In genomic region chr17:28014449-28014848, GRCm38 (mm10) we compare ENCODE assay signal across 8 mouse cellular contexts.
DNase-seq lines count a peak whose midpoint lies in the region; ATAC-seq and TF ChIP-seq lines count a peak whose summit lies in the region.

No protein-coding gene starts in this region.

- no peak for TF ChIP-seq CTCF in stomach, postnatal 0 days (IDR thresholded peaks at IDR 0.05; ENCODE audit: low read depth)

- WGBS in heart, embryonic 10.5 days: 78% methylated on average over 4 of the region's 4 CpGs
- WGBS in neural tube, embryonic 13.5 days: 69% methylated on average over 4 of the region's 4 CpGs
- 54% methylated on average over 4 of the region's 4 CpGs for WGBS in limb, embryonic 14.5 days
- WGBS in stomach, postnatal 0 days: 63% methylated on average over 4 of the region's 4 CpGs

- peaks cover 90% of the 10 kb centered on the region for H3K4me1 ChIP-seq in heart, embryonic 10.5 days
- peaks cover 78% of the 10 kb centered on the region for H3K4me1 ChIP-seq in neural tube, embryonic 13.5 days (replicated peaks)
- peaks cover 25% of the 10 kb centered on the region for H3K4me1 ChIP-seq in limb, embryonic 14.5 days (ENCODE audit: control insufficient read depth, insufficient read depth, low read length)
- peaks cover 6% of the 10 kb centered on the region for H3K4me1 ChIP-seq in stomach, postnatal 0 days (replicated peaks; ENCODE audit: control insufficient read depth, insufficient read depth)

- H3K27me3 ChIP-seq in heart, embryonic 10.5 days (ENCODE audit: insufficient read depth, poor library complexity, severe bottlenecking): no peaks in the 10 kb centered on the region
- no peaks in the 10 kb centered on the region for H3K27me3 ChIP-seq in neural tube, embryonic 13.5 days
- H3K27me3 ChIP-seq in limb, embryonic 14.5 days (ENCODE audit: control insufficient read depth, insufficient read depth, low read length): no peaks in the 10 kb centered on the region
- no peaks in the 10 kb centered on the region for H3K27me3 ChIP-seq in stomach, postnatal 0 days (ENCODE audit: control insufficient read depth, insufficient read depth, low read length)

- no peak for TF ChIP-seq POLR2A in limb, embryonic 14.5 days (IDR thresholded peaks at IDR 0.05; ENCODE audit: borderline replicate concordance, extremely low read depth, insufficient read depth, insufficient read length)

- peaks cover 6% of the 10 kb centered on the region; the same call in 1 of the 2 replicates for H3K36me3 ChIP-seq in heart, embryonic 10.5 days
- H3K36me3 ChIP-seq in neural tube, embryonic 13.5 days: no peaks in the 10 kb centered on the region
- peaks cover 9% of the 10 kb centered on the region for H3K36me3 ChIP-seq in limb, embryonic 14.5 days (ENCODE audit: control insufficient read depth, insufficient read depth, low read length)
- H3K36me3 ChIP-seq in stomach, postnatal 0 days (ENCODE audit: control insufficient read depth, insufficient read depth, low read length): no peaks in the 10 kb centered on the region; the same call in 1 of the 2 replicates

- H3K9me3 ChIP-seq in heart, embryonic 10.5 days: no peaks in the 10 kb centered on the region
- no peaks in the 10 kb centered on the region for H3K9me3 ChIP-seq in neural tube, embryonic 13.5 days
- no peaks in the 10 kb centered on the region for H3K9me3 ChIP-seq in limb, embryonic 14.5 days (ENCODE audit: control insufficient read depth, low read length)
- H3K9me3 ChIP-seq in stomach, postnatal 0 days (ENCODE audit: control insufficient read depth, low read length): no peaks in the 10 kb centered on the region

- no peak for DNase-seq in heart, embryonic 10.5 days (ENCODE audit: low spot score)
- no peak for DNase-seq in heart, postnatal 25 days (ENCODE audit: low spot score)
- DNase-seq in neural tube, embryonic 10.5 days (ENCODE audit: extremely low spot score, low spot score): no peak
- DNase-seq in limb, embryonic 14.5 days (ENCODE audit: low spot score): no peak
- DNase-seq in stomach, postnatal 0 days (ENCODE audit: low spot score): no peak
- DNase-seq in retina, embryonic 14.5 days (ENCODE audit: low spot score): no peak
- no peak for DNase-seq in retina, postnatal 1 day

- H3K4me3 ChIP-seq in heart, embryonic 10.5 days: no peak overlapping the region
- H3K4me3 ChIP-seq in neural tube, embryonic 13.5 days: no peak overlapping the region
- H3K4me3 ChIP-seq in limb, embryonic 14.5 days (replicated peaks; ENCODE audit: low read length): no peak overlapping the region
- H3K4me3 ChIP-seq in stomach, postnatal 0 days (ENCODE audit: low read depth, low read length): no peak overlapping the region

- intact Hi-C loops in heart, postnatal 25 days (cut with DNase I): loop anchor here (2.0 kb wide), 1 partner anchor 14 kb away; no protein-coding TSS in a partner anchor

- peak overlapping the region; percentile 89 for H3K27ac ChIP-seq in heart, embryonic 10.5 days
- peak overlapping the region; percentile 66 for H3K27ac ChIP-seq in neural tube, embryonic 13.5 days (replicated peaks)
- H3K27ac ChIP-seq in limb, embryonic 14.5 days (replicated peaks; ENCODE audit: low read depth, low read length): peak overlapping the region; percentile 40
- peak overlapping the region; percentile 58 for H3K27ac ChIP-seq in stomach, postnatal 0 days (replicated peaks)

- no peak overlapping the region for H3K9ac ChIP-seq in neural tube, embryonic 13.5 days
- H3K9ac ChIP-seq in limb, embryonic 14.5 days (ENCODE audit: low read depth, low read length, severe bottlenecking): no peak overlapping the region
- no peak overlapping the region for H3K9ac ChIP-seq in stomach, postnatal 0 days (ENCODE audit: low read length)

- TF ChIP-seq EP300 in stomach, postnatal 0 days (optimal IDR thresholded peaks at IDR 0.05): no peak

- ATAC-seq in neural tube, embryonic 13.5 days (ENCODE audit: low read depth): no peak
- no peak for ATAC-seq in limb, embryonic 14.5 days (ENCODE audit: low FRiP score, low read depth)
- no peak for ATAC-seq in stomach, postnatal 0 days (ENCODE audit: low FRiP score, low TSS enrichment)

- no peak overlapping the region for H3K4me2 ChIP-seq in neural tube, embryonic 13.5 days
- H3K4me2 ChIP-seq in limb, embryonic 14.5 days (replicated peaks; ENCODE audit: low read depth, low read length, severe bottlenecking): no peak overlapping the region
- no peak overlapping the region for H3K4me2 ChIP-seq in stomach, postnatal 0 days (replicated peaks; ENCODE audit: low read depth)
